Mouse (Mus musculus) stomach, embryonic 14.5 days (tissue): ENCODE results near the gene St7. TPM values are rescaled to one million over a fixed set of nuclear protein-coding genes. Genes with fewer than 3 reads are reported as not detected.

ENCODE experiments used
- ATAC-seq: fragments of 200-750 bp; cut with Nextera tagmentation; 2 replicates; pipeline ENCODE4 v1.8.0; 2017; ENCODE audit warnings: low read depth, moderate TSS enrichment; ENCODE audit not compliant: insufficient number of reproducible peaks, insufficient read depth, low FRiP score
- H3K27ac ChIP-seq: fragments of 300-500 bp; sonication (generic); 2 replicates; pipeline ENCODE4 v1.5.1; 2014; ENCODE audit warnings: mild to moderate bottlenecking, low read length, moderate library complexity, mixed read lengths
- H3K27me3 ChIP-seq: fragments of 300-500 bp; sonication (generic); 2 replicates; pipeline ENCODE4 v1.6.1; 2014; ENCODE audit warnings: low read length, control low read depth, mixed read lengths; ENCODE audit not compliant: control insufficient read depth, insufficient read depth
- H3K36me3 ChIP-seq: fragments of 300-500 bp; sonication (generic); 2 replicates; pipeline ENCODE4 v1.6.1; 2014; ENCODE audit warnings: mild to moderate bottlenecking, control low read depth, low read length, moderate library complexity, mixed read lengths; ENCODE audit not compliant: control insufficient read depth, insufficient read depth
- H3K4me1 ChIP-seq: fragments of 300-500 bp; sonication (generic); 2 replicates; pipeline ENCODE4 v1.6.1; 2014; ENCODE audit warnings: low read length, control low read depth, mixed read lengths; ENCODE audit not compliant: control insufficient read depth, insufficient read depth
- H3K4me2 ChIP-seq: fragments of 300-500 bp; sonication (generic); replicated peaks from 2 replicates; pipeline ENCODE4 v1.6.1; 2014; ENCODE audit warnings: low read depth, low read length, control low read depth
- H3K4me3 ChIP-seq: fragments of 300-500 bp; sonication (generic); 2 replicates; pipeline ENCODE4 v1.5.1; 2014; ENCODE audit warnings: low read depth, low read length, control low read depth
- H3K9ac ChIP-seq: fragments of 300-500 bp; sonication (generic); replicated peaks from 2 replicates; pipeline ENCODE4 v1.6.1; 2014; ENCODE audit warnings: low read depth, mild to moderate bottlenecking, control low read depth, low read length, moderate library complexity, mixed read lengths
- H3K9me3 ChIP-seq: fragments of 300-500 bp; sonication (generic); 2 replicates; pipeline ENCODE4 v1.6.1; 2016; ENCODE audit warnings: low read depth, low read length, control low read depth; ENCODE audit not compliant: control insufficient read depth
- WGBS: fragments of 180-500 bp; shearing (Covaris S2); extraction: QIAGEN DNeasy Blood & Tissue Kit; methylation state at CpG from one replicate; pipeline ENCODE4 v1.1.7; 2014; 5-methylcytosine and 5-hydroxymethylcytosine counted together
- polyA plus RNA-seq: library from polyadenylated mRNA; unstranded; fragments of >200 nt; fragmentation: Nextera tagmentation; extraction: Ambion mirVana; gene quantifications from 2 replicates; pipeline ENCODE4 v1.2.1, GENCODE M21; 2014

St7 gene
- polyA plus RNA-seq, 1 experiment from 2014 or later, result 29.9 TPM

DNA sequence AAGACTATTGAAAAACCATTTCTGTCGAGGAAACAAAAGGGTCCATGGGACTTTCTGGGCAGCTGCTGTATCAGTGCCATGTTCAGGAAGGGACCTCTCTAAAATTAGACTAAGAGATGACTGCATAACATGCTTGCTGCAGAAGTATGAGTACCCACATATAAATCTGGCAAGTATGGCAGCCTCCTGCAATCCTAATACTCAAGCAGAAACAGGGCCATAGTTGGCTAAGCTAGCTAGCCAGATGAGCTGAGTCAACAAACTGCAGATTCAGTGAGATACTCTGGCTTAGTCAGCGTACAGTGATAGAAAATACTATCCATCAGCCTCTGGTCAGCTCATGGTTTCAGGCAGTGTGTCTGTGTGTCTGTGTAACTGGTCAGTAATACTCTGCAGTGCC, 22.9 kb upstream of the St7 start:
- ATAC-seq, result no peak
- H3K27me3 ChIP-seq, result no peaks in the 10 kb centered on the region
- no peak overlapping the region for H3K9ac ChIP-seq
- peaks cover 21% of the 10 kb centered on the region for H3K36me3 ChIP-seq
- no peak overlapping the region for H3K27ac ChIP-seq
- WGBS, result 79% methylated on average over 2 of the region's 2 CpGs
- no peaks in the 10 kb centered on the region for H3K4me1 ChIP-seq
- H3K4me2 ChIP-seq, result no peak overlapping the region
- no peaks in the 10 kb centered on the region for H3K9me3 ChIP-seq
- H3K4me3 ChIP-seq, result no peak overlapping the region

DNA sequence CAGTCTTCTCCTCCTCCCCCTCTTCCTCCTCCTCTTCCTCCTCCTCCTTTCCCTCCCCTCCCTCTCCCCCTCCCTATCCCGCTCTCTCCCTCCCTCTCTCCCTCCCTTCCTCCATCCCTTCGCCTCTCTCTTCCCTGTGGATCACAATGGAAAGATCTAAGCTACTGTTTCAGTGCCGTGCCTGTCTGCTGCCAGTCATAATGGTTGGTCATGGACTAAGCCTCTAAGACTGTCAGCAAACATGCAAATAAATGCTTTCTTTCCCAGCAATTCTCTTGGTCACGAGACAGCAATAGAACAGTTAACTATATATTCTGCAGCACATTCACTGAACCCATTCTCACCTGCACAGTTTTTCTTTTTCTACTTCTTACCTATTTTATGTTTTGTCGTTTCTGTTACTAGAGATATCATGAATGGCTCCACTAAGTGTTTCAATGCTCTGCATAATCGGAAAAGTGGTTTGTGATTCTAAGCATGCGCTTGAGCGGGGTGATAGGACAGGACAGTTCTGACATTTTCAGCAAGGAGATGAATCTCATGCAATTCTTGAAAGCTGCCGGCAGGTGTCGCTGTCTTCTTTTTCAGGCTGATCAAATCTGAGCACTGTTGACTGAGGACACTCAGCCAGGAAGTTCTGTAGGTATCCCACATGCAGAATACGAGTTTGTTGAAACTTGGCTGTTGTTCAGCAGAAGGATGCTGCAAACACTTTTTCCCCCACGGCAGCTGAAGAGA, 17.5 kb upstream of the St7 start:
- ATAC-seq, result peak; percentile 46; the same call in 1 of the 2 replicates
- Histone ChIP-seq H3K9me3 (no peaks in the 10 kb centered on the region), H3K27ac (no peak overlapping the region), H3K36me3 (no peaks in the 10 kb centered on the region), H3K9ac (no peak overlapping the region), H3K4me2 (no peak overlapping the region), H3K4me3 (no peak overlapping the region), H3K27me3 (no peaks in the 10 kb centered on the region), H3K4me1 (no peaks in the 10 kb centered on the region)
- WGBS, result 27% methylated on average over 12 of the region's 12 CpGs

DNA sequence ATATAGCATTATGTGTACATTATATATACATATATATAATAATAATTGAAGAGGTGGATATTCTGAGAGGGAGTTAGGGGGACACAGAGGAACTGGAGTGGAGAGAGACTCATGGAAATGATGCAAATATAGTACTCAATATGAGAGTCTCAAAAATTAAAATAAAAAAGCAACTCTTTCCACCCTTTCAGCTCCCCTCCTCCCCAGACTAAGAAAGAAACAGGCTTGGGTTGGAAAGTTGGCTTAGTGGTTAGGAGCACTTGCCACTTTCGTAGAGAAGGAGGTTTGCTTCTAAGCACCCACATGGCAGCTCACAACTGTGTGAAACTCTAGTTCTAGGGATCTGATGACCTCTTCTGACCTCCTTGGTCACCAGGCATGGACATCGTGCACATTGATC, 15.7 kb upstream of the St7 start:
- Histone ChIP-seq H3K4me2 (no peak overlapping the region), H3K27ac (no peak overlapping the region), H3K27me3 (no peaks in the 10 kb centered on the region), H3K9ac (no peak overlapping the region), H3K9me3 (peaks cover 6% of the 10 kb centered on the region; the same call in 1 of the 2 replicates), H3K36me3 (no peaks in the 10 kb centered on the region), H3K4me1 (no peaks in the 10 kb centered on the region), H3K4me3 (no peak overlapping the region)
- WGBS, result 74% methylated on average over 2 of the region's 2 CpGs
- no peak for ATAC-seq

DNA sequence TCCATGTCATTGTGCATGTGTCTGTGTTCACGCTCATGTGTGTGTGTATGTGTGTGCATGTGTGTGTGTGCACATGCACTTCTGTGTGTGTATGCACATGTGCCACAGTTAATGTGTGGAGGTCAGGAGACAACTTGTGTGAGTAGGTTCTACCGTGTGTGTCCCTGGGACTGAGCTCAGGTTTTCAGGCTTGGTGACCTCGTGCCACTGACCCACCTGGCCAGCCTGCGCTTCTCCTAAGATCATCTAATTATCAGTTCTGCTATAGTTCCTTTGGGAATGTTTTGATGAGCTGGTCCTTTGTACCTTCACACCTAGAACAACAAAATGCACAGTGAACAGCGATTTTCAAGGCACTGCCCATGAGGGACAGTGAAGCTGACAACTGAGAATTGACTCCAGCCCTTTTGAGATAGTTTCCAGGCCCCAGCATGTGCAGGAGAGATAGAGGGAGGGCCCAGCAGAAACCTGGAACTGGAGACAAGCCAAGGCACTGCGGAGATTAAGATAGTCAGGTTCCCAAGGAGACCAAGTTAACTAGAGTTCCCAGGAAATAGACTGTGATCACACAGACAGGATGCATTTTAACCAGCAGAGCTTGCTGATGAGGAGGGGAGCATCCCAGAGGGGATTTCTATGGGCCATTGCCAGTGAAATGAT, 12.3 kb upstream of the St7 start:
- Histone ChIP-seq H3K4me2 (no peak overlapping the region), H3K36me3 (no peaks in the 10 kb centered on the region), H3K4me1 (no peaks in the 10 kb centered on the region), H3K4me3 (no peak overlapping the region), H3K27ac (no peak overlapping the region), H3K9me3 (peaks cover 6% of the 10 kb centered on the region; the same call in 1 of the 2 replicates), H3K9ac (no peak overlapping the region), H3K27me3 (no peaks in the 10 kb centered on the region)
- ATAC-seq, result no peak; the same call in 1 of the 2 replicates
- 83% methylated on average over 6 of the region's 6 CpGs for WGBS

DNA sequence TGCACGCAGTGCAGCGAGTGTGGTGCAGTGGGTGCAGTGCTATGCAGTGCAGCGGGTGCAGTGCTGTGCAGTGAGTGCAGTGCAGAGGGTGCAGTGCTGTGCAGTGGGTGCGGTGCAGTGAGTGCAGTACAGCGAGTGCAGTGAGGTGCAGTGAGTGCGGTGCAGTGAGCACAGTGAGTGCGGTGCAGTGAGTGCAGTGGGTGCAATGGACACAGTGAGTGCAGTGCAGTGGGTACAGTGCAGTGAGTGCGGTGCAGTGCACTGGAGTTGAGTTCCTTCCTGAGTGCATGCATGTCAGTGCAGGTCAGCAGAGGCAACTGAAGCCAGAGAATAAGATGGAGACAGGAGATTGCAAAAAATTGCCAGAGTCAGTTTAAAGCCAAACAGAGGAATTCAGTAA, 10.9 kb upstream of the St7 start:
- Histone ChIP-seq H3K9ac (no peak overlapping the region), H3K36me3 (no peaks in the 10 kb centered on the region), H3K4me3 (no peak overlapping the region), H3K27ac (no peak overlapping the region), H3K9me3 (peaks cover 6% of the 10 kb centered on the region; the same call in 1 of the 2 replicates), H3K4me1 (no peaks in the 10 kb centered on the region), H3K27me3 (no peaks in the 10 kb centered on the region), H3K4me2 (no peak overlapping the region)
- ATAC-seq, result no peak
- 95% methylated on average over 8 of the region's 8 CpGs for WGBS

DNA sequence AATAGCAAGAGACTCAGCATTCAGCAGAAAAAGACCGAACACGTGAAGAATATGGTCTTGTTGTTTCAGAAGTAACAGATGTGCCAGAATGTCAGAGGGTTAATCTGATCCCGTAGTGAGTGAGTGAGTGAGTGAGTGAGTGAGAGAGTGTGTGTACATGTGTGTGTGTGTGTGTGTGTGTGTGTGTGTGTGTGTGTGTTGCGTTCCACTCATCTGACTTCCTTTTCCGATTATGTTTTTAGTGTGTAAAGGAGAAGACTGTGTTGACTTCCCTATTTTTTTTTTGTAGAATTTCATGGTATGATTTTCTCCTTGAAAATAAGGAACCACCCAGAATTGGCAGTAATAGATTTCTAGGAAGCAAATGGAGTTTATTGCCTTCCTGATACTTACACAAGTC, 4.1 kb upstream of the St7 start:
- H3K9ac ChIP-seq, result no peak overlapping the region
- no peak overlapping the region for H3K4me2 ChIP-seq
- H3K27me3 ChIP-seq, result no peaks in the 10 kb centered on the region
- no peak for ATAC-seq
- H3K9me3 ChIP-seq, result no peaks in the 10 kb centered on the region
- no peak overlapping the region for H3K27ac ChIP-seq
- H3K36me3 ChIP-seq, result no peaks in the 10 kb centered on the region
- 77% methylated on average over 5 of the region's 5 CpGs for WGBS
- H3K4me3 ChIP-seq, result no peak overlapping the region
- H3K4me1 ChIP-seq, result no peaks in the 10 kb centered on the region

DNA sequence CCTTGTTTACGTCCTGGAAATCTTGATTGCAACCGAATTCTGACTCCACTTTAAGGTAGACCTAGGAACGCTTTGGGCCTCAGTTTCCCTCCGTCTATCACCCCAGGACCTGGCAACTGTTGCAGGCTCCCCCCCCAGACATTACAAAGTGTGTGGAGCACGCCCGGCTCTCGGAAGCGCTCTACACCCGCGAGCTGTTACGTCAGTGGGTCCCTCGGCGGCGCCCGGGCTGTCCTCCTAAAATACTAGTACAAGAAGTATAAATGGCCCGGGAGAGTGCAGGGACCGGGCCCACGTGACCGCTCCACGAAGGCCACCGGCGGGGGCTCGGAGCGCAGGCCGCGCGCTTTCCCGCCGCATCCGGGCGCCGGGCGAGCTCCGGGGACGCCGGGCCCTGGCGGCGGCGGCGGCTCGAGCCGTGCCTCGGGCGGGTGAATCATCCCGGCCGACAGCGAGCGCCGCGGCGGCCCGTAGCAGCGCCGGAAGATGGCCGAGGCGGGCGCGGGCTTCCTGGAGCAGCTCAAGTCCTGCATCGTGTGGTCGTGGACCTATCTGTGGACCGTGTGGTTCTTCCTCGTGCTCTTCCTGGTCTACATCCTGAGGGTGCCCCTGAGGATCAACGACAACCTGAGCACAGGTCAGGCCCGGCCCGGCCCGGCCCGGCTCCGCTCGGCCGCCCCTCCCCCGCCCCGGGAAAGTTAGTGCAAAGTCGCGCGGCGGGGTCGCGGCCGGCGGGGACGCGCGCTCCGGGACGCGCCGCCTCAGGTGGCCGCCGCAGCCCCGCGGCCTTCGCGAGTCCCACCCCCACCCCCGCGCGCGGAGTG, 1.2 kb downstream of the St7 start:
- peak overlapping the region; percentile 56 for H3K4me2 ChIP-seq
- H3K4me1 ChIP-seq, result peaks cover 7% of the 10 kb centered on the region
- no peaks in the 10 kb centered on the region for H3K27me3 ChIP-seq
- H3K9ac ChIP-seq, result peak overlapping the region; percentile 87
- no peaks in the 10 kb centered on the region for H3K36me3 ChIP-seq
- H3K9me3 ChIP-seq, result no peaks in the 10 kb centered on the region
- peak; percentile 77 for ATAC-seq
- peak overlapping the region; percentile 58 for H3K4me3 ChIP-seq
- under 1% methylated on average over 88 of the region's 97 CpGs for WGBS
- peak overlapping the region; percentile 91 for H3K27ac ChIP-seq

DNA sequence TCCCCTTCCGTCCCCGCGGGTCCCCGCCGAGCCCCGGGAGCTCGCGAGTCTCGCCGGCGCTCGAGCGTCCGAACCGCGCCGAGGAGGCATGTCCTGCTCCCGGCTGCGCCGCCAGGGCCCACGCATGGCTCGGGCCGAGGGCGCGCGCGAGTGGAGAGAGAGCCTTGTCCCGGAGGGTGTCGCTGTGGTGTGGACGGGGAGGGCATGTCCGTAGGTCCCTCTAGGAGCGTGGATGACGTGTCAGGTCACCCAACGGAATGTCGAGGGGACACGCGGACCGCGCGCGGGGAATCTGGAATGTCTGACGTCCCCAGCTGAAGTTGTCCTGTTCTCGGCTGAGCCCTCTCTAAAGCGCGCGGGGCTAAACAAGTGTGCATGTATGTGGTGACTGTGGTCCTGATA, 1.8 kb downstream of the St7 start:
- Histone ChIP-seq H3K36me3 (no peaks in the 10 kb centered on the region), H3K27me3 (no peaks in the 10 kb centered on the region), H3K4me1 (peaks cover 7% of the 10 kb centered on the region), H3K27ac (peak overlapping the region; percentile 91), H3K4me2 (peak overlapping the region; percentile 56), H3K4me3 (peak overlapping the region; percentile 58), H3K9ac (peak overlapping the region; percentile 87), H3K9me3 (no peaks in the 10 kb centered on the region)
- peak; percentile 80 for ATAC-seq
- under 1% methylated on average over 42 of the region's 46 CpGs for WGBS
